17 mouse cellular contexts compared by ENCODE assay signal in genomic region chr3:35033587-35033986, GRCm38 (mm10).
"Had no signal": no experiment of that assay in that cellular context is flagged by ENCODE, and none has a peak within 500 bp of the region (broad histone marks: within the 10 kb centered on the region; RNA-seq: fewer than 3 reads in every experiment).

No protein-coding gene starts in this region.

- DNase-seq: lung, adult 18-20 months; lung, embryonic 14.5 days; lung, postnatal 10 days; lung, postnatal 4 days; right cerebral cortex, adult 18-20 months; right cerebral cortex, postnatal 25 days; right cerebral cortex, postnatal 4 days; spleen, adult 18-20 months; thymus, adult 18-20 months; thymus, postnatal 14 days; thymus, postnatal 36 days had no signal

- H3K4me1 ChIP-seq: midbrain, embryonic 13.5 days; midbrain, embryonic 15.5 days; neural tube, embryonic 13.5 days; neural tube, embryonic 15.5 days had no signal

- H3K4me2 ChIP-seq: lung, embryonic 14.5 days; midbrain, embryonic 11.5 days; midbrain, embryonic 13.5 days; midbrain, embryonic 15.5 days; neural tube, embryonic 13.5 days; neural tube, embryonic 15.5 days had no signal

- H3K27ac ChIP-seq: midbrain, embryonic 13.5 days; midbrain, embryonic 15.5 days; neural tube, embryonic 13.5 days; neural tube, embryonic 15.5 days had no signal

- H3K9ac ChIP-seq: lung, embryonic 14.5 days; midbrain, embryonic 13.5 days; midbrain, embryonic 15.5 days; neural tube, embryonic 13.5 days; neural tube, embryonic 15.5 days had no signal

- H3K36me3 ChIP-seq: midbrain, embryonic 13.5 days; midbrain, embryonic 15.5 days; neural tube, embryonic 13.5 days; neural tube, embryonic 15.5 days had no signal

- H3K27me3 ChIP-seq: midbrain, embryonic 13.5 days; midbrain, embryonic 15.5 days; neural tube, embryonic 13.5 days; neural tube, embryonic 15.5 days had no signal

- H3K4me3 ChIP-seq: midbrain, embryonic 13.5 days; midbrain, embryonic 15.5 days; myocyte; neural tube, embryonic 13.5 days; neural tube, embryonic 15.5 days had no signal

- H3K9me3 ChIP-seq: midbrain, embryonic 13.5 days; midbrain, embryonic 15.5 days; neural tube, embryonic 13.5 days; neural tube, embryonic 15.5 days had no signal

- ATAC-seq: midbrain, embryonic 13.5 days; midbrain, embryonic 15.5 days had no signal
